8 mouse cellular contexts compared by ENCODE assay signal in the genomic region with DNA sequence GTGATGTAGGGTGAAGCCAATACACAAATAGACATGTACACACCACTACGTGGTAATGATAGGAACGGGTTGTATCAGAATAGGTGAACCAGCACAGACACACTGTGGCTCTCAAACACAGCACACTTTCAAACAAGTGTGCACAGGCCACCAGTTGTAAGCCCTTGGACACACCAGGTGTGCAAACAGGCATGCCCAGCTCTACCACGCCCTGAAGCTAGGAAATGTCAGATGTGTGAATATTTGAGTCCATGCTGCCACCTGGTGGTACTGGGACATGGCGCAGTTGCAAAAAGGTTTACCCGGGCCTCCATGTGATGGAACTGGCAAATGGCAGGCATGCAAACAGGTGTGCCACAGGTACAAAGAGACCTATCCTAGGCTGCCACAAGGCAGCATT. TPM values are rescaled to one million over a fixed set of nuclear protein-coding genes. Genes with fewer than 3 reads are reported as not detected.
DNase-seq lines count a peak whose midpoint lies in the region; ATAC-seq and TF ChIP-seq lines count a peak whose summit lies in the region.

No protein-coding gene starts in this region.

- in situ Hi-C loops in CH12.LX (cut with MboI; ENCODE audit: low pct_ligation_motif_present, low pct_unique_long_range_greater_than_20kb, low sequenced_read_pairs) = no loop called here

- no peak overlapping the region for H3K27ac ChIP-seq in CH12.LX (ENCODE audit: insufficient read depth, low read depth)
- no peak overlapping the region for H3K27ac ChIP-seq in olfactory bulb, adult 2 months (ENCODE audit: insufficient read depth, low read depth, low read length)

- peak; percentile 79 for TF ChIP-seq RAD21 in CH12.LX (IDR thresholded peaks at IDR 0.05; ENCODE audit: low read depth, low read length)

- dilution Hi-C loops in CH12.LX (cut with MboI; ENCODE audit: extremely low pct_ligation_motif_present, extremely low pct_unique_long_range_greater_than_20kb, low sequenced_read_pairs) = no loop called here

- no peak overlapping the region for H3K4me3 ChIP-seq in CH12.LX (replicated peaks in 1 of 3; ENCODE audit: low read depth in 2 of 3, low read length in 2 of 3, poor library complexity in 1 of 3)
- H3K4me3 ChIP-seq in lung, adult 2 months (replicated peaks; ENCODE audit: extremely low read depth, low read depth, low read length) = no peak overlapping the region
- no peak overlapping the region for H3K4me3 ChIP-seq in olfactory bulb, adult 2 months (ENCODE audit: insufficient read depth, low read depth, low read length)

- H3K36me3 ChIP-seq in CH12.LX (replicated peaks in 1 of 2; ENCODE audit: control insufficient read depth in 1 of 2, insufficient read depth in 1 of 2, low read length in 1 of 2) = no peaks in the 10 kb centered on the region

- DNase-seq in CH12.LX (ENCODE audit: extremely low read depth) = peak; percentile 67
- DNase-seq in R1 (ENCODE audit: low read depth, low spot score) = peak; percentile 87
- peak; percentile 9 to 17 for DNase-seq in heart, postnatal 36 days
- DNase-seq in kidney, postnatal 4 days = peak; percentile 63 to 72
- DNase-seq in lung, adult 2 months = peak; percentile 21
- DNase-seq in yolk sac, embryonic 10.5 days (ENCODE audit: low spot score) = no peak

- H3K4me1 ChIP-seq in CH12.LX (ENCODE audit: control insufficient read depth in 1 of 2, insufficient read depth in 2 of 2) = peaks cover 4 to 5% of the 10 kb centered on the region in 2 experiments; a peak in 3 of 4 replicates
- H3K4me1 ChIP-seq in lung, adult 2 months (ENCODE audit: control insufficient read depth, insufficient read depth, low read length) = no peaks in the 10 kb centered on the region
- H3K4me1 ChIP-seq in olfactory bulb, adult 2 months (ENCODE audit: control insufficient read depth, insufficient read depth, low read length) = no peaks in the 10 kb centered on the region

- no peak for TF ChIP-seq EP300 in CH12.LX (IDR thresholded peaks at IDR 0.05; ENCODE audit: low read length)

- no peak overlapping the region for H3K4me2 ChIP-seq in CH12.LX (ENCODE audit: insufficient read depth, low read depth, poor library complexity, severe bottlenecking)

- no peak for TF ChIP-seq POLR2A in CH12.LX (IDR thresholded peaks at IDR 0.05; ENCODE audit: low read depth, low read length)
- TF ChIP-seq POLR2A in lung, adult 2 months (IDR thresholded peaks at IDR 0.05; ENCODE audit: borderline replicate concordance, extremely low read depth, low read depth, low read length) = no peak
- no peak for TF ChIP-seq POLR2A in olfactory bulb, adult 2 months (IDR thresholded peaks at IDR 0.05; ENCODE audit: insufficient read depth, low read depth, low read length)

- intact Hi-C loops in heart, postnatal 36 days (cut with DNase I) = no loop called here

- H3K9ac ChIP-seq in CH12.LX (ENCODE audit: insufficient read depth, low read depth) = no peak overlapping the region

- H3K27me3 ChIP-seq in CH12.LX (replicated peaks) = no peaks in the 10 kb centered on the region

- peak; percentile 77 for ATAC-seq in common myeloid progenitor, adult 5-6 weeks (replicated peaks; ENCODE audit: low read depth, poor library complexity, severe bottlenecking)

- H3K79me2 ChIP-seq in CH12.LX (replicated peaks; ENCODE audit: control insufficient read depth, extremely low read depth, insufficient read depth, poor library complexity, severe bottlenecking) = no peaks in the 10 kb centered on the region

- WGBS in lung, adult 2 months = 63% methylated on average over 5 of the region's 5 CpGs
- WGBS in olfactory bulb, adult 2 months = 68% methylated on average over 5 of the region's 5 CpGs

- H3K9me3 ChIP-seq in CH12.LX (replicated peaks; ENCODE audit: low read length) = no peaks in the 10 kb centered on the region

- TF ChIP-seq CTCF in CH12.LX (conservative IDR thresholded peaks at IDR 0.05 in 1 of 2, IDR thresholded peaks at IDR 0.05 in 1 of 2; ENCODE audit: low read depth in 2 of 2, low read length in 2 of 2) = peak; percentile 59 to 82
- peak; percentile 65 for TF ChIP-seq CTCF in lung, adult 2 months (IDR thresholded peaks at IDR 0.05; ENCODE audit: insufficient read depth, low read length)
- peak; percentile 43; the same call in 1 of the 2 replicates for TF ChIP-seq CTCF in olfactory bulb, adult 2 months (IDR thresholded peaks at IDR 0.05; ENCODE audit: insufficient read depth, low read depth, low read length)

TF ChIP-seq in CH12.LX, 34 proteins besides CTCF, POLR2A, EP300 and RAD21:
- TF ChIP-seq UBTF (IDR thresholded peaks at IDR 0.05; ENCODE audit: low read depth, low read length) (no peak), JUND (conservative IDR thresholded peaks at IDR 0.05; ENCODE audit: low read depth, low read length) (no peak), SMC3 (IDR thresholded peaks at IDR 0.05; ENCODE audit: low read depth, low read length) (peak; percentile 62)

RNA-seq across cellular contexts. Expression of a gene that starts 10.9 kb away (rescaled TPM):
- total RNA-seq in CH12.LX (2012; rRNA removed) (10.0 and 12.2 TPM in 2 replicates), CH12.LX (2014; rRNA removed) (13.9 and 14.4 TPM in 2 replicates)
- 8.1 and 8.4 TPM in 2 replicates for polyA plus RNA-seq in CH12.LX (2012; ENCODE audit: insufficient read length, low read depth)
- total RNA-seq in common myeloid progenitor, adult 5-6 weeks (2017) = 29.2 and 30.7 TPM in 2 replicates
- total RNA-seq in heart, postnatal 36 days (2021) = 10 to 100 TPM; 12.4 to 13.0 TPM
- 2.0 and 3.2 TPM in 2 replicates for polyA plus RNA-seq in lung, adult 2 months (2012; rRNA removed)
- not detected in 2 replicates for polyA plus RNA-seq in olfactory bulb, adult 2 months (2012; ENCODE audit: insufficient read depth, insufficient read length, low replicate concordance, missing spikeins)
